Comparison of ENCODE assay signal across 13 mouse cellular contexts in genomic region chr11:115623487-115624070, GRCm38 (mm10). TPM values are rescaled to one million over a fixed set of nuclear protein-coding genes. Genes with fewer than 3 reads are reported as not detected.
A peak's percentile ranks its signal among the peaks of the same experiment; 100 is the strongest.
DNase-seq lines count a peak whose midpoint lies in the region; ATAC-seq and TF ChIP-seq lines count a peak whose summit lies in the region.
"Had no signal": no experiment of that assay in that cellular context is flagged by ENCODE, and none has a peak within 500 bp of the region (broad histone marks: within the 10 kb centered on the region; RNA-seq: fewer than 3 reads in every experiment).

No protein-coding gene starts in this region.

- TF ChIP-seq CTCF in kidney, postnatal 0 days (IDR thresholded peaks at IDR 0.05; ENCODE audit: low read depth) = peak; percentile 64
- TF ChIP-seq CTCF in E14TG2a.4 (conservative IDR thresholded peaks at IDR 0.05; ENCODE audit: low read length) = peak; percentile 49
- TF ChIP-seq CTCF in embryonic fibroblast, embryonic 13.5 days (IDR thresholded peaks at IDR 0.05; ENCODE audit: borderline replicate concordance, insufficient read depth, low read length) = peak; percentile 10; the same call in 1 of the 2 replicates

- TF ChIP-seq POLR2A in embryonic fibroblast, embryonic 13.5 days (IDR thresholded peaks at IDR 0.05; ENCODE audit: low read depth, low read length) = no peak

- no peaks in the 10 kb centered on the region for H3K4me1 ChIP-seq in kidney, postnatal 0 days (replicated peaks; ENCODE audit: insufficient read depth, low read length)
- H3K4me1 ChIP-seq in kidney, embryonic 16.5 days (ENCODE audit: insufficient read depth, low read length) = peaks cover 16% of the 10 kb centered on the region
- peaks cover 74% of the 10 kb centered on the region for H3K4me1 ChIP-seq in E14TG2a.4 (replicated peaks; ENCODE audit: low read depth, low read length)
- H3K4me1 ChIP-seq in embryonic fibroblast, embryonic 13.5 days (ENCODE audit: control insufficient read depth, insufficient read depth, low read length) = no peaks in the 10 kb centered on the region

- H3K27ac ChIP-seq in kidney, postnatal 0 days = no peak overlapping the region
- H3K27ac ChIP-seq in kidney, embryonic 16.5 days (ENCODE audit: low read length) = no peak overlapping the region
- no peak overlapping the region for H3K27ac ChIP-seq in embryonic fibroblast, embryonic 13.5 days (ENCODE audit: insufficient read depth, low read length)
- H3K27ac ChIP-seq: forebrain, embryonic 10.5 days; hindbrain, embryonic 13.5 days had no signal

- peak; percentile 66 for DNase-seq in adrenal gland, postnatal 10 days
- no peak for DNase-seq in adrenal gland, adult 8-10 months
- DNase-seq in kidney, postnatal 0 days (ENCODE audit: low spot score) = peak; percentile 54
- DNase-seq in ovary, postnatal 10 days (ENCODE audit: low spot score) = no peak
- no peak for DNase-seq in thymus, postnatal 10 days (ENCODE audit: low spot score in 2 of 2)
- DNase-seq: embryo, embryonic 11 days; heart, adult 18-20 months had no signal

- no peak overlapping the region for H3K4me3 ChIP-seq in kidney, postnatal 0 days (replicated peaks; ENCODE audit: low read depth, low read length)
- no peak overlapping the region for H3K4me3 ChIP-seq in kidney, embryonic 16.5 days (ENCODE audit: low read length)
- no peak overlapping the region for H3K4me3 ChIP-seq in E14TG2a.4 (replicated peaks; ENCODE audit: low read length)
- no peak overlapping the region for H3K4me3 ChIP-seq in embryonic fibroblast, embryonic 13.5 days (ENCODE audit: insufficient read depth, low read length)
- H3K4me3 ChIP-seq: forebrain, embryonic 10.5 days; hindbrain, embryonic 13.5 days had no signal

- peaks cover 22% of the 10 kb centered on the region for H3K36me3 ChIP-seq in kidney, postnatal 0 days (ENCODE audit: insufficient read depth, low read length)
- peaks cover 30% of the 10 kb centered on the region for H3K36me3 ChIP-seq in kidney, embryonic 16.5 days (ENCODE audit: insufficient read depth, low read length)
- peaks cover 70% of the 10 kb centered on the region for H3K36me3 ChIP-seq in E14TG2a.4 (ENCODE audit: insufficient read depth, low read length)

- H3K9me3 ChIP-seq in kidney, postnatal 0 days (replicated peaks; ENCODE audit: low read length) = no peaks in the 10 kb centered on the region
- H3K9me3 ChIP-seq in kidney, embryonic 16.5 days (ENCODE audit: low read length) = no peaks in the 10 kb centered on the region
- H3K9me3 ChIP-seq in E14TG2a.4 (ENCODE audit: low read length) = no peaks in the 10 kb centered on the region
- H3K9me3 ChIP-seq: forebrain, embryonic 10.5 days; hindbrain, embryonic 13.5 days had no signal

- H3K27me3 ChIP-seq in kidney, postnatal 0 days (ENCODE audit: insufficient read depth, low read length) = no peaks in the 10 kb centered on the region
- H3K27me3 ChIP-seq in kidney, embryonic 16.5 days (ENCODE audit: insufficient read depth, low read length) = no peaks in the 10 kb centered on the region
- no peaks in the 10 kb centered on the region for H3K27me3 ChIP-seq in E14TG2a.4 (ENCODE audit: insufficient read depth, low read length)
- H3K27me3 ChIP-seq: hindbrain, embryonic 13.5 days had no signal

- WGBS in kidney, postnatal 0 days = 68% methylated on average over 9 of the region's 9 CpGs
- WGBS in kidney, embryonic 16.5 days = 76% methylated on average over 9 of the region's 9 CpGs

- no peak overlapping the region for H3K9ac ChIP-seq in kidney, postnatal 0 days (ENCODE audit: low read depth, low read length)
- H3K9ac ChIP-seq in kidney, embryonic 16.5 days (replicated peaks; ENCODE audit: low read length) = no peak overlapping the region
- H3K9ac ChIP-seq: hindbrain, embryonic 13.5 days had no signal

- no peak overlapping the region for H3K4me2 ChIP-seq in kidney, postnatal 0 days (ENCODE audit: low read length)
- no peak overlapping the region for H3K4me2 ChIP-seq in kidney, embryonic 16.5 days (replicated peaks; ENCODE audit: low read depth, low read length)
- H3K4me2 ChIP-seq: hindbrain, embryonic 13.5 days; midbrain, embryonic 11.5 days had no signal

- ATAC-seq in kidney, postnatal 0 days (replicated peaks; ENCODE audit: low FRiP score, low read depth) = no peak
- no peak for ATAC-seq in kidney, embryonic 16.5 days (ENCODE audit: low FRiP score, low TSS enrichment)

RNA-seq across cellular contexts. Expression of gene Slc25a19, which starts 4.5 kb away (rescaled TPM):
- total RNA-seq in adrenal gland, postnatal 10 days (2021) = 100 to 1,000 TPM; 169 to 231 TPM
- total RNA-seq in adrenal gland, adult 8-10 months (2022) = 10 to 100 TPM; 59.5 to 94.1 (median 91.2) TPM
- polyA plus RNA-seq in kidney, postnatal 0 days (2015; fragmentation: Nextera tagmentation; extraction: Ambion mirVana) = 49.7 and 57.9 TPM in 2 replicates
- 51.0 and 56.1 TPM in 2 replicates for polyA plus RNA-seq in kidney, embryonic 16.5 days (2015; fragmentation: Nextera tagmentation; extraction: Ambion mirVana)
- 13.6 and 14.0 TPM in 2 replicates for polyA plus RNA-seq in embryonic fibroblast, embryonic 13.5 days (2011; ENCODE audit: insufficient read length, low read depth, missing spikeins)

RNA-seq across cellular contexts. Expression of gene Mif4gd, which starts 10.8 kb away (rescaled TPM):
- 100 to 1,000 TPM; 110 to 140 TPM for total RNA-seq in adrenal gland, postnatal 10 days (2021)
- 100 to 1,000 TPM; 101 to 135 (median 121) TPM for total RNA-seq in adrenal gland, adult 8-10 months (2022)
- polyA plus RNA-seq in kidney, postnatal 0 days (2015; fragmentation: Nextera tagmentation; extraction: Ambion mirVana) = 57.3 and 61.6 TPM in 2 replicates
- polyA plus RNA-seq in kidney, embryonic 16.5 days (2015; fragmentation: Nextera tagmentation; extraction: Ambion mirVana) = 42.8 and 47.1 TPM in 2 replicates
- 22.3 and 26.6 TPM in 2 replicates for polyA plus RNA-seq in embryonic fibroblast, embryonic 13.5 days (2011; ENCODE audit: insufficient read length, low read depth, missing spikeins)

RNA-seq across cellular contexts. Expression of gene Gga3, which starts 19.7 kb away (rescaled TPM):
- total RNA-seq in adrenal gland, postnatal 10 days (2021) = 10 to 100 TPM; 20.0 to 35.9 TPM
- total RNA-seq in adrenal gland, adult 8-10 months (2022) = 10 to 100 TPM; 20.3 to 52.7 (median 37.8) TPM
- polyA plus RNA-seq in kidney, postnatal 0 days (2015; fragmentation: Nextera tagmentation; extraction: Ambion mirVana) = 10.8 and 11.1 TPM in 2 replicates
- polyA plus RNA-seq in kidney, embryonic 16.5 days (2015; fragmentation: Nextera tagmentation; extraction: Ambion mirVana) = 24.5 and 26.8 TPM in 2 replicates
- 17.0 and 30.3 TPM in 2 replicates for polyA plus RNA-seq in embryonic fibroblast, embryonic 13.5 days (2011; ENCODE audit: insufficient read length, low read depth, missing spikeins)

RNA-seq across cellular contexts. Expression of gene Mrps7, which starts 19.9 kb away (rescaled TPM):
- total RNA-seq in adrenal gland, postnatal 10 days (2021) = 10 to 100 TPM; 92.1 to 92.6 TPM
- 100 to 1,000 TPM in 1 of 4 experiments, 10 to 100 TPM in 3; 82.0 to 110 (median 92.1) TPM for total RNA-seq in adrenal gland, adult 8-10 months (2022)
- polyA plus RNA-seq in kidney, postnatal 0 days (2015; fragmentation: Nextera tagmentation; extraction: Ambion mirVana) = 92.9 and 93.7 TPM in 2 replicates
- polyA plus RNA-seq in kidney, embryonic 16.5 days (2015; fragmentation: Nextera tagmentation; extraction: Ambion mirVana) = 101 and 103 TPM in 2 replicates
- 31.0 and 36.5 TPM in 2 replicates for polyA plus RNA-seq in embryonic fibroblast, embryonic 13.5 days (2011; ENCODE audit: insufficient read length, low read depth, missing spikeins)

RNA-seq across cellular contexts. Expression of gene Nup85, which starts 59.3 kb away (rescaled TPM):
- total RNA-seq in adrenal gland, postnatal 10 days (2021) = 10 to 100 TPM; 44.4 to 48.7 TPM
- 10 to 100 TPM; 46.5 to 61.0 (median 53.9) TPM for total RNA-seq in adrenal gland, adult 8-10 months (2022)
- 74.6 and 94.9 TPM in 2 replicates for polyA plus RNA-seq in kidney, postnatal 0 days (2015; fragmentation: Nextera tagmentation; extraction: Ambion mirVana)
- polyA plus RNA-seq in kidney, embryonic 16.5 days (2015; fragmentation: Nextera tagmentation; extraction: Ambion mirVana) = 180 and 184 TPM in 2 replicates
- 68.0 and 81.1 TPM in 2 replicates for polyA plus RNA-seq in embryonic fibroblast, embryonic 13.5 days (2011; ENCODE audit: insufficient read length, low read depth, missing spikeins)

Comparison
In these comparisons a context has a peak if more than half of its experiments do, and no peak if none do; other contexts are left out.
1. DNase-seq: peak in adrenal gland, postnatal 10 days (single experiment) and kidney, postnatal 0 days (single experiment); none in adrenal gland, adult 8-10 months (single experiment), ovary, postnatal 10 days (single experiment) and thymus, postnatal 10 days (0 of 2).
2. CTCF ChIP-seq: peak in every context shown above with its lines; median percentile 64 in kidney, postnatal 0 days; 49 in E14TG2a.4; 10 in embryonic fibroblast, embryonic 13.5 days.